Comparison of ENCODE assay signal across 19 mouse cellular contexts in the genomic region with DNA sequence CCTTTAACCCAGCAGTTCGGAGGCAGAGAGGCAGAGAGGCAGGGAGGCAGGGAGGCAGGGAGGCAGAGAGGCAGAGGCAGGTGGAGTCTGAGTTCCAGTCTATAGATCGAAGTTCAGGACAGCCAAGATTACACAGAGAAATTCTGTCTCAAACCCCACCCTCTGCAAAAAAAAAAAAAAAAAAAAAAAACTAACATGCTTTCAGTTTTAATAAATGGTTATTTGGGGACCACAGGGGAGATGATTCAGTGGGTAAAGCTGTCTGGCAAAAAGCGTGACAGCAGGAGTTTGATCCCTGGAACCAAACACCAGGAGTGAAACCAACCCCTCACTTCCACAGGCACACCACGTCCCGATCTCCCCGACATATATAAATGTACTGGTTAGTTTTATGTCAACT.
"Had no signal": no experiment of that assay in that cellular context is flagged by ENCODE, and none has a peak within 500 bp of the region (broad histone marks: within the 10 kb centered on the region; RNA-seq: fewer than 3 reads in every experiment).

No protein-coding gene starts in this region.

- H3K9ac ChIP-seq: liver, embryonic 15.5 days; lung, embryonic 14.5 days; midbrain, embryonic 12.5 days; neural tube, embryonic 13.5 days; neural tube, embryonic 15.5 days; stomach, embryonic 15.5 days had no signal

- H3K4me2 ChIP-seq: liver, embryonic 15.5 days; lung, embryonic 14.5 days; midbrain, embryonic 12.5 days; neural tube, embryonic 13.5 days; neural tube, embryonic 15.5 days; stomach, embryonic 15.5 days had no signal

- H3K4me3 ChIP-seq: liver, embryonic 15.5 days; midbrain, embryonic 10.5 days; midbrain, embryonic 12.5 days; myocyte; neural tube, embryonic 13.5 days; neural tube, embryonic 15.5 days; stomach, embryonic 15.5 days had no signal

- DNase-seq: lung, adult 18-20 months; lung, embryonic 14.5 days; lung, postnatal 10 days; lung, postnatal 4 days; midbrain, embryonic 14.5 days; right cerebral cortex, postnatal 25 days; right cerebral cortex, postnatal 4 days; thymus, adult 2 months; thymus, postnatal 25 days; thymus, postnatal 4 days had no signal

- H3K9me3 ChIP-seq: liver, embryonic 15.5 days; midbrain, embryonic 10.5 days; midbrain, embryonic 12.5 days; neural tube, embryonic 13.5 days; neural tube, embryonic 15.5 days; stomach, embryonic 15.5 days had no signal

- H3K27ac ChIP-seq: liver, embryonic 15.5 days; midbrain, embryonic 10.5 days; midbrain, embryonic 12.5 days; neural tube, embryonic 13.5 days; neural tube, embryonic 15.5 days; stomach, embryonic 15.5 days; stomach, postnatal 0 days had no signal

- ATAC-seq: midbrain, embryonic 16.5 days had no signal

- H3K27me3 ChIP-seq: liver, embryonic 15.5 days; midbrain, embryonic 12.5 days; neural tube, embryonic 13.5 days; neural tube, embryonic 15.5 days; stomach, embryonic 15.5 days had no signal

- H3K4me1 ChIP-seq: midbrain, embryonic 10.5 days; midbrain, embryonic 12.5 days; neural tube, embryonic 13.5 days; neural tube, embryonic 15.5 days; stomach, embryonic 15.5 days had no signal
